Mouse (Mus musculus): ENCODE data around the gene Zfp526. TPM values are rescaled to one million over a fixed set of nuclear protein-coding genes. Genes with fewer than 3 reads are reported as not detected.

Gene Zfp526
- 14.4 and 16.4 TPM in 2 replicates for polyA plus RNA-seq (2012; rRNA removed)

DNA sequence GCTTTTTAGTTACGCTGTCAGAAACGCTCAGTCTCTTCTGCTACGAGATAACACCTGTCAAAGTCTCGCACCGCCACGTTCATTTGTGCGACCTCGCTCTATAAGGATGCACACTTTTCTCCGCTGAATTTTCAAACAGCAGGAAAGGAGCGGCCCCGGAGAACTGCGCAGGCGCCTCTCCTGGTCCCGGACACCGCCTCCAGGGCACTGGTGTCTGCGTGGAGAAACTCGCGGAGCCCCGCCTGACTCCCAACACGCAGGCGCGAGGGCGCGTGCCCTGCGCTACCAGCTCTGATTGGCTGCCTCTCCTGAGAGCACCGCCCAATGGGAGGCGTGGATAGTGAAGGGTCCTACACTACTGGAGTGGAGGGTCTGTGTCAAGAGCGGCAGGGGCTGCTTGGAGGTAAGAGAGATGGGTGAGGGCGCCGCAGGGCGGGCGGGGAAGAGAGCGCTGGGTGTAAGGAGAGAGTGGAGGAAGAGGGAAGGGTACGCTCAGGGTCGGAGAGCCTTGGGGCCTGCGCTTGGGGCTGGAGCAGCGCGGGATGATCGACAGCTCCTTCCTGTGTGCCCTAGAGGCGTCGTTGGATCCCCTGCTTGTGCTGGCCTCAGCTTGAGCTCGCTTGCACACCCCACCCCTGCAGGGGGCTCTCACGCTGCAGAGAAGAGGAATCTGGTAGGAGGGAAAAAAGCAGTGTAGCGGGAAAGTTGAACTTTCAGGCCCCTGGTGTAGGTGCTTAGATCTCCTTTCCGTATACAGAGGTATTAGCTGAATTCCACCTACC lies at the start of gene Zfp526:
Zfp526 (plus strand) TSS at position 324 of the 782 bp plus-strand sequence.
- no peaks in the 10 kb centered on the region for H3K27me3 ChIP-seq (ENCODE audit: control insufficient read depth, insufficient read depth, low read length)
- peak within 1 kb of the TSS; percentile 61 for H3K27ac ChIP-seq (ENCODE audit: insufficient read depth, low read length)
- peak; percentile 87 to 97 for DNase-seq (ENCODE audit: low read depth in 1 of 2, low spot score in 2 of 2)
- WGBS, result under 1% methylated on average over 44 of the region's 45 CpGs
- peaks cover 22% of the 10 kb centered on the region for H3K36me3 ChIP-seq (ENCODE audit: control insufficient read depth, insufficient read depth, low read length)
- H3K4me3 ChIP-seq (ENCODE audit: extremely low read depth, insufficient read depth, insufficient read length), result peak within 1 kb of the TSS; percentile 76
- no peak for TF ChIP-seq CTCF (IDR thresholded peaks at IDR 0.05; ENCODE audit: extremely low read depth, insufficient read depth, insufficient read length, insufficient replicate concordance)
- TF ChIP-seq POLR2A (IDR thresholded peaks at IDR 0.05; ENCODE audit: low read depth, low read length), result no peak; the same call in 1 of the 2 replicates
- peaks cover 22% of the 10 kb centered on the region; the same call in 1 of the 2 replicates for H3K4me1 ChIP-seq (ENCODE audit: control insufficient read depth, insufficient read depth, insufficient read length)

- 80% methylated on average over 5 of the region's 5 CpGs for WGBS
- Histone ChIP-seq H3K27ac (ENCODE audit: insufficient read depth, low read length) (no peak overlapping the region), H3K4me3 (ENCODE audit: extremely low read depth, insufficient read depth, insufficient read length) (no peak overlapping the region), H3K27me3 (ENCODE audit: control insufficient read depth, insufficient read depth, low read length) (peaks cover 1% of the 10 kb centered on the region; the same call in 1 of the 2 replicates), H3K4me1 (ENCODE audit: control insufficient read depth, insufficient read depth, insufficient read length) (no peaks in the 10 kb centered on the region), H3K36me3 (ENCODE audit: control insufficient read depth, insufficient read depth, low read length) (no peaks in the 10 kb centered on the region)
- TF ChIP-seq POLR2A (IDR thresholded peaks at IDR 0.05; ENCODE audit: low read depth, low read length) (no peak), CTCF (IDR thresholded peaks at IDR 0.05; ENCODE audit: extremely low read depth, insufficient read depth, insufficient read length, insufficient replicate concordance) (no peak)
- no peak for DNase-seq (ENCODE audit: low read depth in 1 of 2, low spot score in 2 of 2)
Measured at GRCm38 (mm10) chr7:25172669-25173068, 48.6 kb upstream of the Zfp526 start.

GRCm38 (mm10) chr7:25174343-25174742 lies 46.9 kb upstream of the Zfp526 start:
- peaks cover 7% of the 10 kb centered on the region for H3K4me1 ChIP-seq (ENCODE audit: control insufficient read depth, insufficient read depth, insufficient read length)
- H3K27me3 ChIP-seq (ENCODE audit: control insufficient read depth, insufficient read depth, low read length), result peaks cover 14% of the 10 kb centered on the region
- H3K36me3 ChIP-seq (ENCODE audit: control insufficient read depth, insufficient read depth, low read length), result no peaks in the 10 kb centered on the region
- WGBS, result 84% methylated on average over 10 of the region's 11 CpGs
- TF ChIP-seq POLR2A (IDR thresholded peaks at IDR 0.05; ENCODE audit: low read depth, low read length) (no peak), CTCF (IDR thresholded peaks at IDR 0.05; ENCODE audit: extremely low read depth, insufficient read depth, insufficient read length, insufficient replicate concordance) (no peak)
- H3K4me3 ChIP-seq (ENCODE audit: extremely low read depth, insufficient read depth, insufficient read length), result no peak overlapping the region
- no peak overlapping the region for H3K27ac ChIP-seq (ENCODE audit: insufficient read depth, low read length)
- DNase-seq (ENCODE audit: low read depth in 1 of 2, low spot score in 2 of 2), result no peak

DNA sequence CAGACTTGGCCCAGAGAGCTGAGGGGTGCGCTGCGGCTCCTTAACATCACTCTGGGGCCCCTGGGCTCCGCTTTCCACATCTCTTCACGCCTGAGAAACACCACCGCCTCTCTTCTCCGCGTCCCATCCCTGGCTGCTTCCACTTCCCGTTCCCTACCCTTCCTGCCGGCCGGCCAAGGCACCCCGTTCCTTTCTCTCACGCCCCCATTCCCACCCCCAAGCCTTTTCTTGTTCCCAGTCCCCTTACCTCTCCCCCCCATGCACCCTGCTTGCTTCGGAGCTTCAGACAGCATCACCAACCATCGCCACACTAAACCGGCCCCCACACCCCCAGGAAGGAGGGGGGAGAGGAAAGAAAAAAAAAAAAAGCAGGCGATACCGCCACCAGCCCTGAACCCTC lies 42.9 kb upstream of the Zfp526 start:
- Histone ChIP-seq H3K4me3 (ENCODE audit: extremely low read depth, insufficient read depth, insufficient read length) (no peak overlapping the region), H3K27ac (ENCODE audit: insufficient read depth, low read length) (no peak overlapping the region), H3K27me3 (ENCODE audit: control insufficient read depth, insufficient read depth, low read length) (peaks cover 19% of the 10 kb centered on the region), H3K4me1 (ENCODE audit: control insufficient read depth, insufficient read depth, insufficient read length) (peaks cover 24% of the 10 kb centered on the region), H3K36me3 (ENCODE audit: control insufficient read depth, insufficient read depth, low read length) (no peaks in the 10 kb centered on the region)
- DNase-seq (ENCODE audit: low read depth in 1 of 2, low spot score in 2 of 2), result no peak
- TF ChIP-seq POLR2A (IDR thresholded peaks at IDR 0.05; ENCODE audit: low read depth, low read length), result no peak
- WGBS, result 7% methylated on average over 17 of the region's 17 CpGs

GRCm38 (mm10) chr7:25178787-25179605 lies 42.2 kb upstream of the Zfp526 start:
- WGBS, result 5% methylated on average over 50 of the region's 56 CpGs
- Histone ChIP-seq H3K27ac (ENCODE audit: insufficient read depth, low read length) (no peak overlapping the region), H3K36me3 (ENCODE audit: control insufficient read depth, insufficient read depth, low read length) (no peaks in the 10 kb centered on the region), H3K4me3 (ENCODE audit: extremely low read depth, insufficient read depth, insufficient read length) (peak overlapping the region; percentile 41; the same call in 1 of the 2 replicates), H3K4me1 (ENCODE audit: control insufficient read depth, insufficient read depth, insufficient read length) (peaks cover 24% of the 10 kb centered on the region), H3K27me3 (ENCODE audit: control insufficient read depth, insufficient read depth, low read length) (peaks cover 19% of the 10 kb centered on the region)
- DNase-seq (ENCODE audit: low read depth in 1 of 2, low spot score in 2 of 2), result no peak
- TF ChIP-seq POLR2A (IDR thresholded peaks at IDR 0.05; ENCODE audit: low read depth, low read length) (no peak), CTCF (IDR thresholded peaks at IDR 0.05; ENCODE audit: extremely low read depth, insufficient read depth, insufficient read length, insufficient replicate concordance) (no peak)

GRCm38 (mm10) chr7:25179606-25180161 lies 41.5 kb upstream of the Zfp526 start, which contains the start of gene Pou2f2:
TSS of gene Pou2f2 (minus strand) at chr7:25179726.
- Histone ChIP-seq H3K27ac (ENCODE audit: insufficient read depth, low read length) (no peak within 1 kb of the TSS), H3K36me3 (ENCODE audit: control insufficient read depth, insufficient read depth, low read length) (no peaks in the 10 kb centered on the region), H3K27me3 (ENCODE audit: control insufficient read depth, insufficient read depth, low read length) (peaks cover 19% of the 10 kb centered on the region), H3K4me3 (ENCODE audit: extremely low read depth, insufficient read depth, insufficient read length) (peak within 1 kb of the TSS; percentile 49; the same call in 1 of the 2 replicates), H3K4me1 (ENCODE audit: control insufficient read depth, insufficient read depth, insufficient read length) (peaks cover 24% of the 10 kb centered on the region)
- WGBS, result 1% methylated on average over 52 of the region's 56 CpGs
- TF ChIP-seq CTCF (IDR thresholded peaks at IDR 0.05; ENCODE audit: extremely low read depth, insufficient read depth, insufficient read length, insufficient replicate concordance), result no peak
- no peak for TF ChIP-seq POLR2A (IDR thresholded peaks at IDR 0.05; ENCODE audit: low read depth, low read length)
- DNase-seq (ENCODE audit: low read depth in 1 of 2, low spot score in 2 of 2), result peak in 1 of 2 experiments; percentile 71

All from spleen, adult 2 months (tissue).